Mouse (Mus musculus) heart, embryonic 14.5 days (tissue): ENCODE results near the gene Six1. TPM values are rescaled to one million over a fixed set of nuclear protein-coding genes. Genes with fewer than 3 reads are reported as not detected.
A peak's percentile ranks its signal among the peaks of the same experiment; 100 is the strongest.

Experiments used
- ATAC-seq: fragments of 200-750 bp; cut with Nextera tagmentation; 2 replicates; pipeline ENCODE4 v1.8.0; 2017; ENCODE audit warnings: low read depth, moderate TSS enrichment; ENCODE audit not compliant: insufficient number of reproducible peaks, insufficient read depth, low FRiP score
- H3K27ac ChIP-seq, 2 experiments: fragments of 200-500 bp in 1 of 2; fragments of 300-500 bp in 1 of 2; sonication (generic) in 1 of 2; replicated peaks in 1 of 2; 2 replicates each; pipeline ENCODE4 v1.5.1; 2012 to 2014; ENCODE audit warnings: low read depth in 2 of 2, low read length in 2 of 2, control low read depth in 1 of 2, mild to moderate bottlenecking in 1 of 2, mixed read lengths in 1 of 2; ENCODE audit not compliant: control insufficient read depth in 1 of 2, insufficient read depth in 1 of 2
- H3K27me3 ChIP-seq: fragments of 300-500 bp; sonication (generic); 2 replicates; pipeline ENCODE4 v1.6.1; 2014; ENCODE audit warnings: mild to moderate bottlenecking, low read length, control low read depth; ENCODE audit not compliant: control insufficient read depth, insufficient read depth
- H3K36me3 ChIP-seq: fragments of 300-500 bp; sonication (generic); 2 replicates; pipeline ENCODE4 v1.6.1; 2014; ENCODE audit warnings: mild to moderate bottlenecking, control low read depth, low read length, mixed read lengths; ENCODE audit not compliant: control insufficient read depth, insufficient read depth
- H3K4me1 ChIP-seq, 2 experiments: fragments of 200-500 bp in 1 of 2; fragments of 300-500 bp in 1 of 2; sonication (generic) in 1 of 2; 2 replicates each; pipeline ENCODE4 v1.6.1; 2012 to 2014; ENCODE audit warnings: low read length in 2 of 2, control low read depth in 1 of 2, mixed read lengths in 1 of 2; ENCODE audit not compliant: control insufficient read depth in 2 of 2, insufficient read depth in 2 of 2
- H3K4me2 ChIP-seq: fragments of 300-500 bp; sonication (generic); 2 replicates; pipeline ENCODE4 v1.6.1; 2014; ENCODE audit warnings: mild to moderate bottlenecking, low read length
- H3K4me3 ChIP-seq, 2 experiments: fragments of 200-500 bp in 1 of 2; fragments of 300-500 bp in 1 of 2; sonication (generic) in 1 of 2; 2 replicates each; pipeline ENCODE4 v1.5.1; 2012 to 2014; ENCODE audit warnings: low read length in 2 of 2, mild to moderate bottlenecking in 2 of 2, control low read depth in 1 of 2, low read depth in 1 of 2, moderate library complexity in 1 of 2; ENCODE audit not compliant: control insufficient read depth in 1 of 2, insufficient read depth in 1 of 2
- H3K9ac ChIP-seq: fragments of 300-500 bp; sonication (generic); 2 replicates; pipeline ENCODE4 v1.6.1; 2014; ENCODE audit warnings: mild to moderate bottlenecking, low read length
- H3K9me3 ChIP-seq: fragments of 300-500 bp; sonication (generic); 2 replicates; pipeline ENCODE4 v1.6.1; 2016; ENCODE audit warnings: low read length, control low read depth; ENCODE audit not compliant: control insufficient read depth
- WGBS: fragments of 180-500 bp; shearing (Covaris S2); extraction: QIAGEN DNeasy Blood & Tissue Kit; methylation state at CpG from one replicate; pipeline ENCODE4 v1.1.7; 2014; 5-methylcytosine and 5-hydroxymethylcytosine counted together
- polyA plus RNA-seq: library from polyadenylated mRNA; unstranded; fragments of >200 nt; fragmentation: Nextera tagmentation; extraction: Ambion mirVana; gene quantifications from 2 replicates; pipeline ENCODE4 v1.2.1, GENCODE M21; 2014

Gene Six1
- polyA plus RNA-seq, 1 experiment from 2014 or later: 0.27 TPM

DNA sequence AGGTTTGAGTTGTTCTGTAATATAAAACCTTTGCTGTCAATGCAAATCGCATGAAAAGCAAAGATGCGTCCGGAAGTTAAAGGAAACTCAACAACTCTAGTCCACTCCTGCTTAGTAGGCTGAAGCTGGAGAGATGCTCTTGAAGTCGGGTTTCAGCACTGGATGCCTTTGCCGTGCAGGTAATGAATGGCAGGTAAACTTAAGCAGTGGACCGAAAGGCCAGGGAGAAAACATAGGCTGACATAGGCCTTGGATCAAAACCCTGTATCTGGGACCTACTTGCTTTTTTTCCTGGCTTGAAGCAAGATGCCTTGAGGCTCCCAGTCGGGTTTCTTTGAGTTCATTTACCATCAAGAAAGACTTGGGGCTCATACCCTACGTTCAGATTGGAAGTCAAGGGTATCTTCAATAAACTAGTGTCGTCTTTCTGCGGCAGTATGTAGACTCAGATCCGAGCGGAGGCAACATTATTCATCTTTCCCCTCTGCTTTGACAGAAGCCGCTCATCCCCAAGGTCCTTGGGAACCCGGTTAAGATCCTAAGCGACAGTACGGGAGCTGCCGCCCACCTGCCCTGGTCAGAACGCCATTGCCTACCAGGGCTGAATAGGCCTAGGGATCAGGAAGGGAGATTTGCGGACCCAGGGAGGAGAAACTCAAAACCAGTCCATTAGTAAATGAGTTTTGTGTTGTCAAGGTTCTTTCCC lies 4.0 kb downstream of the Six1 start:
- no peak overlapping the region for H3K27ac ChIP-seq
- peaks cover 5 to 29% of the 10 kb centered on the region in 2 experiments; a peak in 3 of 4 replicates for H3K4me1 ChIP-seq
- H3K9me3 ChIP-seq: no peaks in the 10 kb centered on the region
- no peak overlapping the region for H3K9ac ChIP-seq
- no peak overlapping the region for H3K4me3 ChIP-seq
- ATAC-seq: no peak
- H3K36me3 ChIP-seq: no peaks in the 10 kb centered on the region
- H3K4me2 ChIP-seq: no peak overlapping the region
- H3K27me3 ChIP-seq: peaks cover 82% of the 10 kb centered on the region
- 6% methylated on average over 19 of the region's 19 CpGs for WGBS

DNA sequence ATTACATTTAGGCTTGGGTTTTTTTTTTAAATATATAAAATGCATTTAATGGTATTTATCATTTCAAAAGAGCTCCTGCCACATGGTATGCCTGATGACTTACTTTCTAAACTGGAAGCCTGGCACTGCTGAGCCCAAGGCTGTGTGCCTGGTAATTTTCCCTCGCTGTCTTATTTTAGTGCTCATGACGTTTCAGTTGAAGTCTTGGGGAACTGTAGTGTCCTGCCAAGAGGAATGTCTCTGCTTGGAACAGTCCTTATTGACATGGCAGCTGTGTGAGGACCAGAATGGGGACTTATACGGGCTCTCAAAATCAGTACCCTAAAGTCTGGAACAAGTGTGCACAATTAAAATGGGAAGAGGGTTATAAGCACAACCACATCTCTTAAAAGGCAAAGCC lies 5.2 kb downstream of the Six1 start:
- WGBS: 6% methylated on average over 3 of the region's 3 CpGs

DNA sequence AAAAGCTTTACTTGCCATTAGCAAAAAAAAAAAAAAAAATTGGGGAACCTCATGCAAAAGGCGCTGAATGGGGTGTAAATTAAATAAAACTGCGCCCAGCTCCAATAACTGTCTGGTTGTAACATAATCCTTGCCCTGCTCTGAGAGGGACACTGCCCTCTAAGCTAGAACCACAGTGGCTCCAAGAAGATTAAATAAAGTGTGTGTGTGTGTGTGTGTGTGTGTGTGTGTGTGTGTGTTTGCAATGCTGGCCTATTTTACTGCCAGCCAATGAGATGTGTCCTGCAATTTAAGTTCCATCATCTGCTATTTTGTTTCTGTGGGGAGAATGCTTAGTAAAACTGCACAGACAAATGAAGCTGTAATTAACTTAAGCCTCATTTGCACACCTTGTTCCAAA lies 6.1 kb downstream of the Six1 start:
- 5% methylated on average over 2 of the region's 2 CpGs for WGBS
- H3K27ac ChIP-seq: no peak overlapping the region
- peaks cover 9 to 17% of the 10 kb centered on the region in 2 experiments for H3K4me1 ChIP-seq
- no peak overlapping the region for H3K9ac ChIP-seq
- H3K9me3 ChIP-seq: no peaks in the 10 kb centered on the region
- H3K4me3 ChIP-seq: no peak overlapping the region
- no peak for ATAC-seq
- no peaks in the 10 kb centered on the region for H3K36me3 ChIP-seq
- no peak overlapping the region for H3K4me2 ChIP-seq
- H3K27me3 ChIP-seq: peaks cover 86% of the 10 kb centered on the region

More for the DNA sequence above, 5.2 kb downstream of the Six1 start:
- Histone ChIP-seq H3K9me3 (no peaks in the 10 kb centered on the region), H3K4me3 (no peak overlapping the region), H3K9ac (no peak overlapping the region), H3K36me3 (no peaks in the 10 kb centered on the region), H3K4me2 (no peak overlapping the region), H3K4me1 (peaks cover 9 to 24% of the 10 kb centered on the region in 2 experiments), H3K27me3 (peaks cover 84% of the 10 kb centered on the region), H3K27ac (no peak overlapping the region)
- ATAC-seq: no peak

DNA sequence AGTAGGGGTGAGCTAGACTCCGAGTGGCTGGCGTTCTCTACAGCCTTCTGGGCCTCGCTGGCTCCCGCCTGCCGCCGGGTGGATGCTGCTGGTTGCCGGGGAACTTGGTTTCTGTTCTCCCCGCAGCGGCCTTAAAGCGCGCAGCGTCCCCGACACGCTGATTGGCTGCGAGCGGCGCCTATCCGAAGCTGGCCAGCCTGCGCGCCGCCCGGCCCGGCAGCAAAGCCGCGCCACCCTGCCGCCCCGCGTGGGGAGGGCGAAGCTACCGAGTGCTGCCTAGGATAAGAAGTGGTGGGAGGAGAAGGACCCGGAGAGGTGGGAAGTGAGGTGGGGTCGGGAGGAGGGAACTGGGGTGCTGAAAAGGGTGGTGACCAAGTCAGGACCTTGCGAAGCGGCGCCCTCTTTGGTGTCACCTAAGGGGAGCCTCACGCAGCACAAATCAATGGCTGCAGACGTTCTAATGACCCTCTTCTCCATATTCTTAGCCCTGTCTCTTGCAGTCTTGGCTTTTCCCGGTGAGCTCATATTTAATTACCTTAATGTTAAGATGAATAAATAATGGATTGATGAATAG lies 7.0 kb downstream of the Six1 start:
- ATAC-seq: peak; percentile 74
- H3K27ac ChIP-seq: no peak overlapping the region
- H3K4me2 ChIP-seq: peak overlapping the region; percentile 97
- H3K4me3 ChIP-seq: peak overlapping the region; percentile 48 to 67
- no peaks in the 10 kb centered on the region for H3K36me3 ChIP-seq
- H3K27me3 ChIP-seq: peaks cover 86% of the 10 kb centered on the region
- no peak overlapping the region for H3K9ac ChIP-seq
- no peaks in the 10 kb centered on the region for H3K9me3 ChIP-seq
- WGBS: under 1% methylated on average over 37 of the region's 38 CpGs
- H3K4me1 ChIP-seq: peaks cover 9 to 17% of the 10 kb centered on the region in 2 experiments

DNA sequence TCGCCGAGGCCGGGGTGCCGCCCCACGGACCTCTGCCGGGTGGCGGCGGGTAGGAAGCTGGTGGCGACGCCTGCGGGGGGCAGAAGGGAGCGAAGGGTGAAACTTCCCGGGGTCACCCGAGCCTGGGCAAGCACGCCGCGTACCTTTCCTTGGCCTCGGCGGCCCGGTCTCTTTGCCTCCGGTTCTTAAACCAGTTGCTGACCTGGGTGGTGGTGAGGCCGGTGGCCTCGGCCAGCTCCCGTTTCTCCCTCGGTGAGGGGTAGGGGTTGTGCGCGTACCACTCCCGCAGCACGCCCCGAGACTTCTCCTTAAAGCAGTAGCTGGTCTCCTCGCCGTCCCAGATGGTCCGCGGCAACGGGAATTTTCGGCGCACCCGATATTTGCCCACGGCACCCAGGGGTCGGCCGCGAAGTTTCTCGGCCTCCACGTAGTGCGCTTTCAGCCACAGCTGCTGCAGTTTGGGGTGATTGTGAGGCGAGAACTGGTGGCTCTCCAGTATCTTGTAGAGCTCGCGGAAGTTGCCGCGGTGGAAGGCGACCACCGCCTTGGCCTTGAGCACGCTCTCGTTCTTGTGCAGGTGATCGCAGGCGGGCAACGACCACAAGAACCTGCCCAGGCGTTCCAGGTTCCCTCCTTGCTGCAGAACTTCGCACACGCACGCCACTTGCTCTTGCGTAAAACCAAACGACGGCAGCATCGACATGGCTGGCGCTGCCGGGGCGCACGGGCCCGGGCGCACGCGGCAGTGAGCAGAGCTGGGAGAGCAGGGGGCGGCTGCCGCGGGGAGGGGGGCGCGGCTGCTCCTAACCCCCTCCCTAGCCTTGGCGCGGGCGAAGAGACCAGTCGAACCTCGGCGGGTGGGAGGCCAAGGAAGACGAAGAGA lies 7.7 kb downstream of the Six1 start:
- H3K27me3 ChIP-seq: peaks cover 84% of the 10 kb centered on the region
- H3K4me1 ChIP-seq: peaks cover 9 to 17% of the 10 kb centered on the region in 2 experiments
- peak; percentile 33; the same call in 1 of the 2 replicates for ATAC-seq
- H3K4me2 ChIP-seq: peak overlapping the region; percentile 97
- peak overlapping the region; percentile 69 for H3K9ac ChIP-seq
- WGBS: under 1% methylated on average over 81 of the region's 85 CpGs
- peak overlapping the region; percentile 48 to 67 for H3K4me3 ChIP-seq
- H3K9me3 ChIP-seq: no peaks in the 10 kb centered on the region
- H3K36me3 ChIP-seq: no peaks in the 10 kb centered on the region
- no peak overlapping the region for H3K27ac ChIP-seq

DNA sequence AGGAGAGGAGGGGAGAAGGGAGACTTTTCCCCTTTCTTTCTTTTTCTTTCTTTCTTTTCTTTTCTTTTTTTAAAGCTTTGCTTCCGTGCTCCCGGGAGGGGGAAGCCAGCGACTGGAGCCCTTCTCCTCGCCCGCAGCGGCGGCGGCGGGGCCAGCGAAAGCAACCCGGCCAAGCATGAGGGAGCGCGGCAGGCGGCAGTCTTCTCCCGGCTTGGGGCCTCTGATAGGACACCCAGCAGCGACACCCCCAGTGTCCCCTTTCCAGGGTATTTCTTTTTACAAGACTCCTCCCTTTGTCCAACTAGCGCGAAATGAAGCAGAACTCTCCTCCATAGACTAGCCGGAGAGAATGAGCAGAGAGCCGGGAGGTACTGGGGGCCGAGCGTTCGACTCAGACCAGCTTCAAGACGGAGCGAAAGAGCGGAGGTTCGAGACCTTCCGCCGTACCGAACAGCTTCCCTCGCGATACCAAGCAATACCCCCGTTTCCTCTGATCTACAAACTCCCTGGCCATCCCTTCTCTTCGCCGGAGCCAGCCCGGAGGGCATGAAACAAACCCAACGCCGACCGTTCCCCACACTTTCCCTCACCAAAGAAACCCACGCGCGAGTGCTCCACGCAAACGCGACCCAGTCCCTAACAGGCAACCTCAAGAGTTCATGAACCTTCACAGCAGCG lies 8.5 kb downstream of the Six1 start:
- peaks cover 82% of the 10 kb centered on the region for H3K27me3 ChIP-seq
- no peaks in the 10 kb centered on the region for H3K9me3 ChIP-seq
- H3K27ac ChIP-seq: no peak overlapping the region
- H3K36me3 ChIP-seq: no peaks in the 10 kb centered on the region
- peak overlapping the region; percentile 48 to 67 for H3K4me3 ChIP-seq
- H3K4me2 ChIP-seq: peak overlapping the region; percentile 97
- ATAC-seq: no peak
- H3K9ac ChIP-seq: peak overlapping the region; percentile 69
- peaks cover 9 to 17% of the 10 kb centered on the region in 2 experiments for H3K4me1 ChIP-seq
- under 1% methylated on average over 46 of the region's 46 CpGs for WGBS
